Mouse (Mus musculus): ENCODE data around the gene Pla2g5.
"Not testable (repeated sequence)": the region's sequence is repeated elsewhere in the genome, so short reads cannot be mapped to it uniquely, and the experiment has no call there.

- not testable (repeated sequence) for TF ChIP-seq CTCF (IDR thresholded peaks at IDR 0.05; ENCODE audit: low read depth, low read length); POLR2AphosphoS5 (IDR thresholded peaks at IDR 0.05; ENCODE audit: insufficient replicate concordance, low read depth, low read length); TAL1 (conservative IDR thresholded peaks at IDR 0.05; ENCODE audit: low read depth, low read length); GATA1 (IDR thresholded peaks at IDR 0.05; ENCODE audit: borderline replicate concordance, low read length); GATA2 (IDR thresholded peaks at IDR 0.05; ENCODE audit: borderline replicate concordance, low read depth, low read length)
Observed at GRCm38 (mm10) chr4:138893789-138894188, 30.5 kb upstream of the Pla2g5 start.

Data from G1E (cell line).